Mouse (Mus musculus) forebrain, embryonic 12.5 days (tissue): ENCODE data around the gene Pde11a. TPM values are rescaled to one million over a fixed set of nuclear protein-coding genes. Genes with fewer than 3 reads are reported as not detected.

Experiments
- ATAC-seq: fragments of 200-750 bp; cut with Nextera tagmentation; 2 replicates; pipeline ENCODE4 v1.8.0; 2017; ENCODE audit warnings: moderate TSS enrichment; ENCODE audit not compliant: low FRiP score
- H3K27ac ChIP-seq: fragments of 300-500 bp; sonication (generic); 2 replicates; pipeline ENCODE4 v1.5.1; 2016; ENCODE audit warnings: mild to moderate bottlenecking
- H3K27me3 ChIP-seq: fragments of 300-500 bp; sonication (generic); 2 replicates; pipeline ENCODE4 v1.6.1; 2016; ENCODE audit warnings: mild to moderate bottlenecking
- H3K36me3 ChIP-seq: fragments of 300-500 bp; sonication (generic); replicated peaks from 2 replicates; pipeline ENCODE4 v1.6.1; 2016; ENCODE audit warnings: mild to moderate bottlenecking
- H3K4me1 ChIP-seq: fragments of 300-500 bp; sonication (generic); 2 replicates; pipeline ENCODE4 v1.6.1; 2016
- H3K4me2 ChIP-seq: fragments of 300-500 bp; sonication (generic); 2 replicates; pipeline ENCODE4 v1.6.1; 2016; ENCODE audit warnings: mild to moderate bottlenecking, moderate library complexity
- H3K4me3 ChIP-seq: fragments of 300-500 bp; sonication (generic); replicated peaks from 2 replicates; pipeline ENCODE4 v1.5.1; 2016; ENCODE audit warnings: mild to moderate bottlenecking
- H3K9ac ChIP-seq: fragments of 300-500 bp; sonication (generic); 2 replicates; pipeline ENCODE4 v1.6.1; 2016; ENCODE audit warnings: mild to moderate bottlenecking
- H3K9me3 ChIP-seq: fragments of 300-500 bp; sonication (generic); 2 replicates; pipeline ENCODE4 v1.6.1; 2016
- WGBS: fragments of 180-500 bp; shearing (Covaris S2); methylation state at CpG from one replicate; pipeline ENCODE4 v1.1.7; 2016; 5-methylcytosine and 5-hydroxymethylcytosine counted together
- polyA plus RNA-seq: library from polyadenylated mRNA; unstranded; fragments of >200 nt; fragmentation: Nextera tagmentation; extraction: Ambion mirVana; gene quantifications from 2 replicates; pipeline ENCODE4 v1.2.1, GENCODE M21; 2016

Gene Pde11a
- polyA plus RNA-seq, 1 experiment from 2014 or later: 0.08 TPM

DNA sequence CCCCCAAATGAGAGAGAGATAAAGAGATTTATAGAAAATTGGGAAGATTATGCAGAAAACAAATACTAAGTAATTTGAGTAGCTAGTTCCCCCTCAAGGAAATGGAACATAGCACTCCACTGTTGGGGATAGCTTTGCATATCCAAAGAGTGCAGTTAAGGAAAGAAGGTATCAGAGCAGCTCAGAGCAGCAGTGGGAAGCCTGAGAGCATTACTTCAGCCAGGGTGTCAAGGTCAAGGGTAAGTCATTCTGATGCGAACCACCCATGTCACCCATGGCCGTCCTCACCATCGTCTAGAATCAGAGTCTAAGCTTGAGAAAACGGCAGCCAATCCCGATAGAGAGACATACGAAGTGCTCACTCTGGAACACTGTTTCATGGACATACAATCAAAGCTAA is 211.9 kb downstream of the Pde11a start:
- Histone ChIP-seq H3K27ac (no peak overlapping the region), H3K9me3 (no peaks in the 10 kb centered on the region), H3K27me3 (no peaks in the 10 kb centered on the region), H3K4me3 (no peak overlapping the region), H3K4me2 (no peak overlapping the region), H3K36me3 (no peaks in the 10 kb centered on the region), H3K9ac (no peak overlapping the region), H3K4me1 (peaks cover 14% of the 10 kb centered on the region; the same call in 1 of the 2 replicates)
- 93% methylated on average over 6 of the region's 6 CpGs for WGBS
- no peak for ATAC-seq

DNA sequence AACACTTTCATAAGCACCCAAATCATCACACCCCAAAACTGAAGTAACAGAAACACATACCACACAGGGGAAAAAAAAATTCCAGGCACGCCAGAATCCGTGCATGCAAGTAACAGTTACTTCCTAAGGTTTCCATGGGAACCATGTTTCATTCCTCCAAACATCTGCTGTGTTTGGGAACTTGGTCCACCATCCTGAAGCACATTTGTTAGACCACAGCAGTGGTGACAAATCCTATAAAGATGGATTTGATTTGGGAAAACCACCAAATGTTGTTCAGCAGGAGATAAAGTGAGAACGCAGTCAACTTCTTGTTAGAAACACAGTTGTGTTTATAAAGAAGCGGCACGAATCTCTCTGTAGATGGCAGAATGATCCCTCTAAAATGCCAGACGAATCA is 213.8 kb downstream of the Pde11a start:
- Histone ChIP-seq H3K27me3 (no peaks in the 10 kb centered on the region), H3K36me3 (no peaks in the 10 kb centered on the region), H3K9ac (no peak overlapping the region), H3K4me3 (no peak overlapping the region), H3K9me3 (no peaks in the 10 kb centered on the region), H3K27ac (no peak overlapping the region), H3K4me2 (no peak overlapping the region), H3K4me1 (peaks cover 5% of the 10 kb centered on the region; the same call in 1 of the 2 replicates)
- no peak for ATAC-seq
- WGBS: 84% methylated on average over 6 of the region's 6 CpGs

DNA sequence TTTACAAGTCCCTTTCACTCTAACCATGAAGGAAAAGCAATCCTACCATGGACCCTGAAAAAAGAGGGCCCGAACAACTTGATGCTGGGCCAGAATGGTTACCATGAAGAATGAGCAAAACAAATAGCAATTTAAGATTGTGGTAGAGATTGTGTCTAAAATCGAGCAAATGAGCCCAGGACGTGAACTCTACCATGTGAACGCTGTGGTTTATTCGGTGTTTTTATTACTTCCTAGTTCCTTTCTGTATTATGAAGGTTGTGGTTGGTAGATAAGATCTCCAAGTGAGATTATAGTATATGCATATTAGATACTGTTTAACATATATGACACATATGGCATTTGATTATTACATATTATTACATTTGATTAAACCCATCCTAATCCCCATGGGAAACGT is 216.4 kb downstream of the Pde11a start:
- Histone ChIP-seq H3K36me3 (no peaks in the 10 kb centered on the region), H3K4me1 (no peaks in the 10 kb centered on the region), H3K27ac (no peak overlapping the region), H3K27me3 (no peaks in the 10 kb centered on the region), H3K4me2 (no peak overlapping the region), H3K9me3 (no peaks in the 10 kb centered on the region), H3K4me3 (no peak overlapping the region), H3K9ac (no peak overlapping the region)
- 95% methylated on average over 6 of the region's 6 CpGs for WGBS
- no peak for ATAC-seq

DNA sequence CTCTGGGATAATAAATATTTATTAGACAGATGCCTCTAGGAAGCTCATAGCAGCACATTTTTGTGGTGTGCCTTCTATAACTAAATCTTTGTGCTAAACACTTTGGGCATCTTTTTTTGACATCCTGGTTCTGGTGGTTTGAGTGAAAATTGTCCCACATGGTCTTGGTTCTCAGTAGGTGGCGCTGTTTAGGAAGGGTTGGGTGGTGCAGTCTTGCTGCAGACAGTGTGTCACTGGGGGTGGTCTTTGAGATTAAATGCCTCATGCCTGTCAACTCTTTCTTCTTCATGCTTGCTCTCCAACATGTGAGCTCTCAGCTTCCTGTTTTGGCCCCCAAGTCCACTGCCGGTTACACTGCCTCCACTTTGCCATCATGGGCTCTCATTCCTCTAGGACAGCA is 218.7 kb downstream of the Pde11a start:
- no peak overlapping the region for H3K4me2 ChIP-seq
- no peak overlapping the region for H3K9ac ChIP-seq
- H3K27me3 ChIP-seq: no peaks in the 10 kb centered on the region
- WGBS: 67% methylated on average over 2 of the region's 2 CpGs
- no peak overlapping the region for H3K4me3 ChIP-seq
- H3K36me3 ChIP-seq: no peaks in the 10 kb centered on the region
- no peak for ATAC-seq
- H3K27ac ChIP-seq: no peak overlapping the region
- H3K4me1 ChIP-seq: no peaks in the 10 kb centered on the region
- no peaks in the 10 kb centered on the region for H3K9me3 ChIP-seq

DNA sequence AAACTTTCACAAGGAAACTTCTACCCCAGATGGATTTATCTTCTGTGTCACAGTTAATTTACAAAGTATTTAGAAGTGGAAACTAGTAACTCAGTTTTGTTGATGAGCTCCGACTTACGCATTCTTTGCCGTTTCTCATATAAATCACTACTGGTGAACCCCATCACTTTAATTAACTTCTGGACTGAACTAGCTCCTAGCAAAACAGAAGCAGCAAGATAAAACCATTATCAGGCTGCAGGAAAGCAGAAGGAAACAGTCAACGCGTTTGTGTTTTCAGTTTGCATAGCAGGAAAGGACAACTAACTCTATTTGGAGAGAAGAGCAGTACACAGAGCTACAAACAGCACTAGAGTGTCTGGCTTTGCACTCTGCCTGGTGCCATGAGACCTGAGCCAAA is 220.1 kb downstream of the Pde11a start:
- no peaks in the 10 kb centered on the region for H3K36me3 ChIP-seq
- H3K9ac ChIP-seq: no peak overlapping the region
- WGBS: 89% methylated on average over 5 of the region's 5 CpGs
- no peak overlapping the region for H3K4me3 ChIP-seq
- H3K27me3 ChIP-seq: no peaks in the 10 kb centered on the region
- no peak overlapping the region for H3K27ac ChIP-seq
- ATAC-seq: no peak
- H3K9me3 ChIP-seq: no peaks in the 10 kb centered on the region
- no peaks in the 10 kb centered on the region for H3K4me1 ChIP-seq
- H3K4me2 ChIP-seq: no peak overlapping the region

DNA sequence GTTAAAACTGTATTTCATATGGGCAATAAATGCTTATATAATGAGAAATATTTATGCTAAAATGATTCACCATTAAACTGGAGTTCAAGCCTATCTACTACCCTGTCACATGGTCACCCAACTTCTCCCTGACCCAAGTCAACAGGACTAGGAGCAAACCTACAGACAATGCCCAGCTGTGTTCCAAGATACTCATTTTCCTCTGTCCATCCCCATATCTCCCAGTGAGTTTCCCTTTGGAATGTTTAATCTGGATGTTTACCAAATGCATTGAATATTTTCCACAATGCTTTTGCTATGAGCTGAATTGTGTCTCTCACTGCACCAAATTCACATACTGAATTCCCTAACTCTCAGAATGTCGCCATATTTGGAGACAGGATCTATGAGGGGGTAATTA is 221.4 kb downstream of the Pde11a start:
- Histone ChIP-seq H3K9me3 (no peaks in the 10 kb centered on the region), H3K27ac (no peak overlapping the region), H3K27me3 (no peaks in the 10 kb centered on the region), H3K4me1 (no peaks in the 10 kb centered on the region), H3K4me3 (no peak overlapping the region), H3K9ac (no peak overlapping the region), H3K36me3 (no peaks in the 10 kb centered on the region), H3K4me2 (no peak overlapping the region)
- ATAC-seq: no peak
- WGBS: 92% methylated on average over 1 of the region's 1 CpGs

DNA sequence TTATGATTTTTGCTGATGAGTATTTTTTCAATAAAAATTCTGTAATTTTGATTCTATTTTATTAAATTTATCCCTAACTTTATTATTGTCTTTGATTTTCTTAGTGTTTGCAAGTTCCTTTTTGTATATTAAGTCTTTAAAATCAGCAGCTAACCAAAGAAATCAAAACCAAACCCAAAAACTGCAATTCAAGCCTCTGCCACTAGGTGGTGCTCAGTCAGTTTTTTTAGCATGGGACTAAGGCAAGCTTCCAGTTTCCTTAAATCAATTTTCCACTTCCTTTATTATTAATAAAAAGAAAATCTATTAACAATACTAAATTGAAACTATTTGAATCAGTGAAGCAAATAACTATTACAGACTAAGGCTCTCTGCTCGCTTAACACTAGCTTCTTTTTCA is 222.9 kb downstream of the Pde11a start:
- no peak overlapping the region for H3K4me2 ChIP-seq
- H3K27ac ChIP-seq: no peak overlapping the region
- H3K27me3 ChIP-seq: no peaks in the 10 kb centered on the region
- no peaks in the 10 kb centered on the region for H3K9me3 ChIP-seq
- ATAC-seq: no peak
- H3K4me3 ChIP-seq: no peak overlapping the region
- WGBS: 23% methylated on average over 1 of the region's 1 CpGs
- H3K36me3 ChIP-seq: no peaks in the 10 kb centered on the region
- no peaks in the 10 kb centered on the region for H3K4me1 ChIP-seq
- no peak overlapping the region for H3K9ac ChIP-seq

DNA sequence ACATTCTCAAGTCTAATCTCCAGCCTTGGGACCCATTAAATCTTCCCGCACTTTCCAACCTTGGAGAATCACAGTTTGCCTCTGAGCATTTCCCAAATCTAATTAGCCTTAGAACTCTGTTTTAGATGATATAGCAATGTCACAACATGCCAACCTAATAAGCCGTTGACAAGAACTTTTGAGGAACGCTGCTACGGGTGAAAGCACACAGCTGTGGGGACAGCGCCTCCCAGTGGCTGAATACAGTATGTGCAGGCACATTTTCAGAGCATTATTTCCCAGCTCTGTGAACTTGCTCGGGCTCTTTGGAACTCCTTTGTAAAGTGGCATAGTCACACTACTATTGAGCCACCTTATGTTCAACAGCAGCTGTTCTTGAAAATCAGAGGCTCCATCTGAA is 223.8 kb downstream of the Pde11a start:
- H3K4me1 ChIP-seq: no peaks in the 10 kb centered on the region

DNA sequence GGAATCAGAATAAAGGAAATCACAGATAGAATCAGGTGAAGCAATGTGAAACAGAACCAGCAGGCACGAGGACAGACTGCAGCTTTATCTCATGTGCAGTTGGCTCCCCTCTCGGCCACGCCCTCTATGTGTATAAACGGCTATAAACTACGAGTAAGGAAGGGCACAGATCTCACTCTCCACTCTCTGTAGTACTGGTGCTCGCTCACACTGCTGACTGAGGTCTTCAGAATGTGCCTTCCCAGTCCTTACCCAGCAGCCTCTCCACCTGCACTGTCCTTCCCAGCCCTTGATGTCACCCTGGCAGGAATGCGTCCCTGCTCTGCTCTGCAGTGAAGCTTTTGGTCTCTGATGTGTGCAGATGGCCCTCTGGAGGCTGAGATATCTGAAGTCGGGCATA is 228.9 kb downstream of the Pde11a start:
- Histone ChIP-seq H3K36me3 (no peaks in the 10 kb centered on the region), H3K27me3 (no peaks in the 10 kb centered on the region), H3K4me1 (no peaks in the 10 kb centered on the region), H3K27ac (0 out of 2 replicates have a peak overlapping the region, but pooled peaks have one; percentile 19), H3K4me3 (no peak overlapping the region), H3K9ac (no peak overlapping the region), H3K9me3 (no peaks in the 10 kb centered on the region), H3K4me2 (no peak overlapping the region)
- 62% methylated on average over 8 of the region's 8 CpGs for WGBS
- no peak for ATAC-seq

More for the DNA sequence above, 223.8 kb downstream of the Pde11a start:
- 24% methylated on average over 6 of the region's 6 CpGs for whole genome bisulfite sequencing
- Histone ChIP-seq H3K4me3 (no peak overlapping the region), H3K36me3 (no peaks in the 10 kb centered on the region), H3K4me2 (no peak overlapping the region), H3K9me3 (no peaks in the 10 kb centered on the region), H3K27ac (no peak overlapping the region), H3K9ac (no peak overlapping the region), H3K27me3 (no peaks in the 10 kb centered on the region)
- no peak for ATAC-seq

DNA sequence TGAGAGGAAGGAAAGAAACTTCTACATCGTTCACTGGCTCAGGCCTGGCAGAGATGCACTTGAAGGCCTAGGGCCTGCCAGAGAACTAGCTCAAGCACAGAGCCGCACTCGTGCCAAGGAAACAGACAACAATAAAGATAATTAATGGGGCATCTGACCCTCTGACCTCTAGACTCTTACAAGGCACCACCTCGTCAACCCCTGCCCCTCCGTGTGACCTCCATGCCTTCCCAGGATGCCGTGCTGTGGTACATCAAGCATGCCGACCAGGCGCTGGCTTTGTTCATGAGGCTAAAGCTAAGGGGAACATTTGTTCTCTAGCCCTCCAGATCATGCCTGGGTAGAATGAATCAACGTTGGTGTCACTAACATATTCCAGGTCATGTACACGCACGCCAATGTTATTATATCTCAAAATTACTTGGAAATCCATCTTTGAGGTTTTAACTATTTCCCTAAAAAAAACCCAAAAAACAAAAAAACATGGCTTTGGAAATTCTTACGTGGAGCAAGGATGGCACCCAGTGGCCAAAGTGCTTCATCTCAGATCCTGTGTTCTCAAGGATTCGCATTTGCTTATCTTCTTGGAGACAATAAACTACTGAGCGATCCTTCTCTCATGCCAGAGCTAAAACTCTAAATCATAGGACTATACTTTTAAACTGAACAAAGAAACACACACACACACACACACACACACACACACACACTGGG is 236.5 kb downstream of the Pde11a start:
- ATAC-seq: no peak
- Histone ChIP-seq H3K9me3 (no peaks in the 10 kb centered on the region), H3K27ac (no peak overlapping the region)

DNA sequence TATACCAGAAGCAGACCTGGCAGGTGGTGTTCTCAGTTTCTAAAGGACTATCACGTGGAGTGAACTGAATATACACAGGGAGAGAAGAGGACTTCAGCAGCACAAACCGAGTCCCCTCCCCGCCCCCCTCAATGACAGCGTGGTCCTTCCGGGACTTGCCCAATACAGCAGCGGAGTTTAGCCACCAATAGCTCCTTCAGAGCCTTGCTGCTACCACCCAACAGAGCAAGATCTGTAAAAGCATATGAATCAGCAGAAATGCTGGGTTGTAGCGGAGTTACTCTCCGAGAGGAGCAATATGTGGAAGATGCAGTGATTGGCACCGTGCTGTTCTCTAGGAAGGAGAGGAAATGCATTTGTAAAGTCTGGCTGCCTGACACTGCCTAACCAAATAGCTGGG is 238.0 kb downstream of the Pde11a start:
- no peaks in the 10 kb centered on the region for H3K9me3 ChIP-seq
- H3K4me2 ChIP-seq: no peak overlapping the region
- H3K4me1 ChIP-seq: 0 out of 2 replicates have a peak, but pooled peaks cover 3% of the 10 kb centered on the region
- H3K27me3 ChIP-seq: no peaks in the 10 kb centered on the region
- H3K4me3 ChIP-seq: no peak overlapping the region
- 83% methylated on average over 9 of the region's 9 CpGs for WGBS
- H3K27ac ChIP-seq: no peak overlapping the region
- no peaks in the 10 kb centered on the region for H3K36me3 ChIP-seq
- no peak for ATAC-seq
- no peak overlapping the region for H3K9ac ChIP-seq

More for the DNA sequence above, 236.5 kb downstream of the Pde11a start:
- H3K36me3 ChIP-seq: no peaks in the 10 kb centered on the region
- H3K9ac ChIP-seq: no peak overlapping the region
- H3K4me2 ChIP-seq: no peak overlapping the region
- no peaks in the 10 kb centered on the region for H3K27me3 ChIP-seq
- 0 out of 2 replicates have a peak, but pooled peaks cover 3% of the 10 kb centered on the region for H3K4me1 ChIP-seq
- H3K4me3 ChIP-seq: no peak overlapping the region
- WGBS: 68% methylated on average over 14 of the region's 14 CpGs

DNA sequence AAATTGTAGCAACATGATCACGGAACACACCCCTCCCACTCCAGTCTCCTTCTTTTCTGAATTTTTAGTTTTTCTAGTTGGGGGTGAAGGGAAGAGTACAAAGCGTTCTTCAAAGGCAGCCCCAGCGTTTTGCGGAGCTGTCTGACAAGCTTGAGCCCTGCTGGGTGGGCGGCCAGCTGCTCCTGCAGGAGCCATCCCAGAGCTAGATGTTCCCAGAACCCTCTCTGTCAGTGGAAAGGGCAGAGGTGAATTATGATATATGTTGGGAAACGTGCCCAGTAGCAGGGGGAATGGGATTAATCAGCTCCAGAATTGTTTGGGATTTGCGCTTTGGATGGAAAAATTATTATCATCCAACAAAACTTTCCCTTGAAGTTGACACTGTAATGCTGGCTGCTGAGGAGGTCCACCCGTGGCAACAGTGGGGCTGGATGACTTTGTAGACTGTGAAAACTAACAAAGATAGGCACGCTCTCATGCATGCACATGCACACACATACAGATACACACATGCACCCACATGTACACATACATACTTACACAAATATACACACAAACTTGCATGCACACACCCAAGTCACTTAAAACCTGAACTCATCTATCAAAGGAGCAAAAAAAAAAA is 238.7 kb downstream of the Pde11a start:
- no peak overlapping the region for H3K4me3 ChIP-seq
- 0 out of 2 replicates have a peak, but pooled peaks cover 3% of the 10 kb centered on the region for H3K4me1 ChIP-seq
- no peaks in the 10 kb centered on the region for H3K9me3 ChIP-seq
- ATAC-seq: no peak
- no peak overlapping the region for H3K9ac ChIP-seq
- 78% methylated on average over 9 of the region's 9 CpGs for WGBS
- no peaks in the 10 kb centered on the region for H3K36me3 ChIP-seq
- H3K27ac ChIP-seq: no peak overlapping the region
- no peaks in the 10 kb centered on the region for H3K27me3 ChIP-seq
- no peak overlapping the region for H3K4me2 ChIP-seq

DNA sequence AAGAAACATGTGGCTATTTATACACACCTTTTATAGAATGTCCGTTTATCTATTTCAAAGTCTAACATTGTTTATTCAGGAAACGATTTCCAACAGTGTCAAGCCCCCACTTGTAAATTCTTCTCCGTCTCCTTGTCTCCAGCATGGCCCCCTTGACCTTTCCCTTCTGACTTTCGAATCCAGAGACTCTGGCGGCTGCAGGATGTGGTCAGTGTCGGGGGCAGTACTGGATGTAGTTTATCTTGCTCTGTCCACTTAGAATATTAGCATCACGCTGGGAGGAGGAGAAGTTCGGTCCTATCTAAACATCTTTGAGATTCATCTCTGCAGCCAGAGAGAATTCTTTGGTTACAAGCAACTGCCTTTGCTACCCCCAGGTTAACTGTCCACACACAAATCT is 240.2 kb downstream of the Pde11a start:
- no peak overlapping the region for H3K4me3 ChIP-seq
- H3K9me3 ChIP-seq: no peaks in the 10 kb centered on the region
- no peaks in the 10 kb centered on the region for H3K27me3 ChIP-seq
- no peak overlapping the region for H3K27ac ChIP-seq
- no peak overlapping the region for H3K4me2 ChIP-seq
- no peaks in the 10 kb centered on the region for H3K36me3 ChIP-seq
- 0 out of 2 replicates have a peak, but pooled peaks cover 3% of the 10 kb centered on the region for H3K4me1 ChIP-seq
- ATAC-seq: no peak
- no peak overlapping the region for H3K9ac ChIP-seq
- 74% methylated on average over 8 of the region's 8 CpGs for WGBS
